Mouse (Mus musculus): Measurements from ENCODE around the gene Rpl36a. TPM values are rescaled to one million over a fixed set of nuclear protein-coding genes. Genes with fewer than 3 reads are reported as not detected.

Rpl36a gene
- polyA plus RNA-seq, 1 experiment from 2014 or later, result 328 TPM

Other genes starting within 250 kb of the Rpl36a start
- gene Drp2, start 181.1 kb upstream of the Rpl36a start, polyA plus RNA-seq (2016; fragmentation: Nextera tagmentation; extraction: Ambion mirVana), result 4.6 and 7.9 TPM in 2 replicates
- not detected in 2 replicates for gene Taf7l, start 109.2 kb upstream of the Rpl36a start, polyA plus RNA-seq (2016; fragmentation: Nextera tagmentation; extraction: Ambion mirVana)
- gene Timm8a1, start 43.8 kb upstream of the Rpl36a start, polyA plus RNA-seq (2016; fragmentation: Nextera tagmentation; extraction: Ambion mirVana), result 83.6 and 105 TPM in 2 replicates
- 1.0 and 1.3 TPM in 2 replicates for gene Btk, start 2.1 kb upstream of the Rpl36a start, polyA plus RNA-seq (2016; fragmentation: Nextera tagmentation; extraction: Ambion mirVana)
- 7.9 and 9.2 TPM in 2 replicates for gene Gla, start 15.5 kb downstream of the Rpl36a start, polyA plus RNA-seq (2016; fragmentation: Nextera tagmentation; extraction: Ambion mirVana)
- 224 and 230 TPM in 2 replicates for gene Hnrnph2, start 15.5 kb downstream of the Rpl36a start, polyA plus RNA-seq (2016; fragmentation: Nextera tagmentation; extraction: Ambion mirVana)
- gene Armcx4, start 100.9 kb downstream of the Rpl36a start, polyA plus RNA-seq (2016; fragmentation: Nextera tagmentation; extraction: Ambion mirVana), result 5.9 and 6.6 TPM in 2 replicates
- 44.6 and 50.3 TPM in 2 replicates for gene Armcx1, start 132.3 kb downstream of the Rpl36a start, polyA plus RNA-seq (2016; fragmentation: Nextera tagmentation; extraction: Ambion mirVana)
- 13.6 and 15.6 TPM in 2 replicates for gene Armcx6, start 165.8 kb downstream of the Rpl36a start, polyA plus RNA-seq (2016; fragmentation: Nextera tagmentation; extraction: Ambion mirVana)
- 53.2 and 56.2 TPM in 2 replicates for gene Armcx3, start 170.9 kb downstream of the Rpl36a start, polyA plus RNA-seq (2016; fragmentation: Nextera tagmentation; extraction: Ambion mirVana)
- 88.7 and 89.5 TPM in 2 replicates for gene Armcx2, start 223.6 kb downstream of the Rpl36a start, polyA plus RNA-seq (2016; fragmentation: Nextera tagmentation; extraction: Ambion mirVana)